Mouse (Mus musculus) right cerebral cortex, postnatal 10 days (tissue): ENCODE results near the gene Stim1.

Experiments used
- DNase-seq, 2 experiments: peaks; one replicate each; pipeline ENCODE4 v3.0.0; 2021; ENCODE audit warnings: low spot score in 2 of 2

Gene Stim1

GRCm38 (mm10) chr7:102267601-102268394 lies at the start of gene Stim1:
Gene Stim1 (plus strand): TSS chr7:102267806.
- DNase-seq: peak; percentile 59 to 70

GRCm38 (mm10) chr7:102221899-102222298 lies 45.7 kb upstream of the Stim1 start:
- no peak for DNase-seq

- DNase-seq: peak in 1 of 2 experiments; percentile 51
These were observed 45.3 kb upstream of the Stim1 start for GRCm38 (mm10) chr7:102222336-102222735.

GRCm38 (mm10) chr7:102222830-102223556 lies 44.6 kb upstream of the Stim1 start:
- peak; percentile 71 to 79 for DNase-seq

GRCm38 (mm10) chr7:102223883-102224738 lies 43.5 kb upstream of the Stim1 start:
- DNase-seq: peak; percentile 38 to 48

- DNase-seq: no peak
These were observed 41.6 kb upstream of the Stim1 start for GRCm38 (mm10) chr7:102226051-102226450.

GRCm38 (mm10) chr7:102228049-102228670 lies 39.4 kb upstream of the Stim1 start:
- DNase-seq: no peak

GRCm38 (mm10) chr7:102229814-102230213 lies 37.8 kb upstream of the Stim1 start:
- DNase-seq: no peak

- no peak for DNase-seq
These were observed 34.5 kb upstream of the Stim1 start for GRCm38 (mm10) chr7:102233059-102233458.

- no peak for DNase-seq
These were observed 28.8 kb upstream of the Stim1 start for GRCm38 (mm10) chr7:102238686-102239286.

- DNase-seq: no peak
These were observed 28.0 kb upstream of the Stim1 start for GRCm38 (mm10) chr7:102239591-102239990.

- DNase-seq: no peak
These were observed 25.2 kb upstream of the Stim1 start for GRCm38 (mm10) chr7:102242371-102242770.

GRCm38 (mm10) chr7:102242917-102243316 lies 24.7 kb upstream of the Stim1 start:
- no peak for DNase-seq

GRCm38 (mm10) chr7:102243870-102244269 lies 23.7 kb upstream of the Stim1 start:
- DNase-seq: peak in 1 of 2 experiments; percentile 43

- no peak for DNase-seq
These were observed 22.6 kb upstream of the Stim1 start for GRCm38 (mm10) chr7:102244782-102245535.

GRCm38 (mm10) chr7:102245775-102246174 lies 21.8 kb upstream of the Stim1 start:
- peak; percentile 44 to 49 for DNase-seq

- no peak for DNase-seq
These were observed 21.3 kb upstream of the Stim1 start for GRCm38 (mm10) chr7:102246265-102246664.

GRCm38 (mm10) chr7:102246956-102247797 lies 20.4 kb upstream of the Stim1 start:
- DNase-seq: peak; percentile 34 to 48

- DNase-seq: no peak
These were observed 18.8 kb upstream of the Stim1 start for GRCm38 (mm10) chr7:102248691-102249404.
